18 mouse cellular contexts compared by ENCODE assay signal in genomic region chr16:37731431-37731830, GRCm38 (mm10). TPM values are rescaled to one million over a fixed set of nuclear protein-coding genes. Genes with fewer than 3 reads are reported as not detected.
DNase-seq lines count a peak whose midpoint lies in the region; ATAC-seq and TF ChIP-seq lines count a peak whose summit lies in the region.
"Had no signal": no experiment of that assay in that cellular context is flagged by ENCODE, and none has a peak within 500 bp of the region (broad histone marks: within the 10 kb centered on the region; RNA-seq: fewer than 3 reads in every experiment).

No protein-coding gene starts in this region.

- H3K27me3 ChIP-seq in heart, embryonic 16.5 days (ENCODE audit: control insufficient read depth, insufficient read depth, low read length) = no peaks in the 10 kb centered on the region
- H3K27me3 ChIP-seq in heart, embryonic 11.5 days (ENCODE audit: control insufficient read depth, insufficient read depth, low read length) = no peaks in the 10 kb centered on the region
- H3K27me3 ChIP-seq in G1E (ENCODE audit: insufficient read depth, low read length) = peaks cover 39% of the 10 kb centered on the region
- no peaks in the 10 kb centered on the region for H3K27me3 ChIP-seq in embryonic facial prominence, embryonic 12.5 days
- H3K27me3 ChIP-seq in limb, embryonic 15.5 days = no peaks in the 10 kb centered on the region
- H3K27me3 ChIP-seq: intestine, embryonic 15.5 days; liver, embryonic 15.5 days had no signal

- no peak for TF ChIP-seq CTCF in G1E (IDR thresholded peaks at IDR 0.05; ENCODE audit: low read depth, low read length)

- H3K9me3 ChIP-seq in heart, embryonic 16.5 days (replicated peaks; ENCODE audit: control insufficient read depth, low read length) = no peaks in the 10 kb centered on the region
- no peaks in the 10 kb centered on the region for H3K9me3 ChIP-seq in heart, embryonic 11.5 days (replicated peaks; ENCODE audit: control insufficient read depth, low read length)
- no peaks in the 10 kb centered on the region for H3K9me3 ChIP-seq in G1E (replicated peaks)
- no peaks in the 10 kb centered on the region for H3K9me3 ChIP-seq in embryonic facial prominence, embryonic 12.5 days
- H3K9me3 ChIP-seq in limb, embryonic 15.5 days = no peaks in the 10 kb centered on the region
- H3K9me3 ChIP-seq: intestine, embryonic 15.5 days; liver, embryonic 15.5 days; midbrain, embryonic 10.5 days had no signal

- H3K36me3 ChIP-seq in heart, embryonic 16.5 days (ENCODE audit: control insufficient read depth, insufficient read depth) = no peaks in the 10 kb centered on the region
- H3K36me3 ChIP-seq in heart, embryonic 11.5 days (ENCODE audit: control insufficient read depth, insufficient read depth, low read length) = no peaks in the 10 kb centered on the region
- no peaks in the 10 kb centered on the region for H3K36me3 ChIP-seq in G1E (replicated peaks)
- no peaks in the 10 kb centered on the region for H3K36me3 ChIP-seq in embryonic facial prominence, embryonic 12.5 days
- H3K36me3 ChIP-seq in limb, embryonic 15.5 days = no peaks in the 10 kb centered on the region
- H3K36me3 ChIP-seq: intestine, embryonic 15.5 days; liver, embryonic 15.5 days; midbrain, embryonic 10.5 days had no signal

- peak overlapping the region; percentile 68; the same call in 1 of the 2 replicates for H3K27ac ChIP-seq in heart, embryonic 16.5 days (ENCODE audit: low read length)
- no peak overlapping the region for H3K27ac ChIP-seq in heart, embryonic 11.5 days (ENCODE audit: low read depth, low read length)
- peak overlapping the region; percentile 96 for H3K27ac ChIP-seq in embryonic facial prominence, embryonic 12.5 days
- peak overlapping the region; percentile 96 for H3K27ac ChIP-seq in limb, embryonic 15.5 days
- H3K27ac ChIP-seq: liver, embryonic 15.5 days had no signal

- 61% methylated on average over 4 of the region's 4 CpGs for WGBS in heart, embryonic 16.5 days
- WGBS in heart, embryonic 11.5 days (ENCODE audit: insufficient replicate concordance) = 59% methylated on average over 4 of the region's 4 CpGs
- WGBS in embryonic facial prominence, embryonic 12.5 days = 61% methylated on average over 4 of the region's 4 CpGs
- WGBS in limb, embryonic 15.5 days = 41% methylated on average over 4 of the region's 4 CpGs

- no peak for ATAC-seq in heart, embryonic 16.5 days (replicated peaks; ENCODE audit: extremely low read depth, insufficient read depth, low FRiP score)
- ATAC-seq in heart, embryonic 11.5 days (replicated peaks; ENCODE audit: insufficient number of reproducible peaks, low FRiP score, low TSS enrichment) = no peak
- ATAC-seq in G1E (ENCODE audit: extremely low read depth, insufficient number of reproducible peaks, low FRiP score, poor library complexity, severe bottlenecking) = peak; percentile 38; the same call in 1 of the 2 replicates
- no peak for ATAC-seq in embryonic facial prominence, embryonic 12.5 days (ENCODE audit: insufficient number of reproducible peaks, insufficient read depth, low FRiP score, low TSS enrichment)
- ATAC-seq in limb, embryonic 15.5 days (ENCODE audit: insufficient number of reproducible peaks, low FRiP score, low TSS enrichment, low read depth) = no peak
- ATAC-seq: intestine, embryonic 15.5 days had no signal

- no peak overlapping the region for H3K4me2 ChIP-seq in heart, embryonic 16.5 days (ENCODE audit: low read depth, low read length)
- no peak overlapping the region for H3K4me2 ChIP-seq in heart, embryonic 11.5 days
- 0 out of 2 replicates have a peak overlapping the region, but pooled peaks have one; percentile 9 for H3K4me2 ChIP-seq in embryonic facial prominence, embryonic 12.5 days (replicated peaks)
- 0 out of 2 replicates have a peak overlapping the region, but pooled peaks have one; percentile 10 for H3K4me2 ChIP-seq in limb, embryonic 15.5 days
- H3K4me2 ChIP-seq: intestine, embryonic 15.5 days; liver, embryonic 15.5 days had no signal

- no peak overlapping the region for H3K9ac ChIP-seq in heart, embryonic 16.5 days (ENCODE audit: low read length)
- H3K9ac ChIP-seq in heart, embryonic 11.5 days (ENCODE audit: low read depth, low read length) = no peak overlapping the region
- H3K9ac ChIP-seq in embryonic facial prominence, embryonic 12.5 days = no peak overlapping the region
- H3K9ac ChIP-seq in limb, embryonic 15.5 days = no peak overlapping the region
- H3K9ac ChIP-seq: intestine, embryonic 15.5 days; liver, embryonic 15.5 days had no signal

- H3K4me1 ChIP-seq in heart, embryonic 16.5 days (ENCODE audit: control insufficient read depth, insufficient read depth, low read length) = peaks cover 38% of the 10 kb centered on the region
- peaks cover 11% of the 10 kb centered on the region for H3K4me1 ChIP-seq in heart, embryonic 11.5 days (ENCODE audit: control insufficient read depth, insufficient read depth, low read length)
- H3K4me1 ChIP-seq in G1E (ENCODE audit: insufficient read depth, low read depth, low read length) = peaks cover 37% of the 10 kb centered on the region
- H3K4me1 ChIP-seq in embryonic facial prominence, embryonic 12.5 days = peaks cover 27% of the 10 kb centered on the region
- peaks cover 32% of the 10 kb centered on the region for H3K4me1 ChIP-seq in limb, embryonic 15.5 days
- H3K4me1 ChIP-seq: intestine, embryonic 15.5 days; liver, embryonic 15.5 days had no signal

- no peak overlapping the region for H3K4me3 ChIP-seq in heart, embryonic 16.5 days (ENCODE audit: low read length)
- H3K4me3 ChIP-seq in heart, embryonic 11.5 days (ENCODE audit: low read depth, low read length) = no peak overlapping the region
- no peak overlapping the region for H3K4me3 ChIP-seq in G1E (ENCODE audit: low read depth, low read length)
- H3K4me3 ChIP-seq in embryonic facial prominence, embryonic 12.5 days = no peak overlapping the region
- H3K4me3 ChIP-seq in limb, embryonic 15.5 days = no peak overlapping the region
- H3K4me3 ChIP-seq: intestine, embryonic 15.5 days; liver, embryonic 15.5 days; midbrain, embryonic 10.5 days had no signal

- DNase-seq in G1E (ENCODE audit: low spot score) = no peak
- no peak for DNase-seq in kidney, postnatal 4 days
- DNase-seq in adrenal gland, postnatal 14 days = no peak
- DNase-seq in cerebellum, adult 11-12 months = no peak
- DNase-seq: adrenal gland, postnatal 10 days; cerebellum, adult 11 months; gastrocnemius, postnatal 14 days; heart, postnatal 10 days; kidney, postnatal 36 days; right cerebral cortex, postnatal 4 days; thymus, postnatal 4 days had no signal

RNA-seq across cellular contexts. Expression of gene Fstl1, which starts 45.2 kb away (rescaled TPM):
- 420 and 441 TPM in 2 replicates for polyA plus RNA-seq in heart, embryonic 16.5 days (2015; fragmentation: Nextera tagmentation; extraction: Ambion mirVana)
- 500 and 503 TPM in 2 replicates for polyA plus RNA-seq in heart, embryonic 11.5 days (2014; fragmentation: Nextera tagmentation; extraction: Ambion mirVana)
- total RNA-seq in G1E (2014; fragmentation: Nextera tagmentation) (2.9 and 4.8 TPM in 2 replicates), G1E (2017) (6.5 and 7.4 TPM in 2 replicates)
- 0.67 and 0.68 TPM in 2 replicates for polyA plus RNA-seq in G1E (2012)
- polyA plus RNA-seq in embryonic facial prominence, embryonic 12.5 days (2016; fragmentation: Nextera tagmentation; extraction: Ambion mirVana) = 512 and 537 TPM in 2 replicates
- 835 and 854 TPM in 2 replicates for polyA plus RNA-seq in limb, embryonic 15.5 days (2015; fragmentation: Nextera tagmentation; extraction: Ambion mirVana)
- 120 and 144 TPM in 2 replicates for total RNA-seq in adrenal gland, postnatal 14 days (2021)

Comparison
In these comparisons a context has a peak if more than half of its experiments do, and no peak if none do; other contexts are left out.
1. H3K4me2 ChIP-seq: peak in embryonic facial prominence, embryonic 12.5 days (single experiment) and limb, embryonic 15.5 days (single experiment); none in heart, embryonic 16.5 days (single experiment) and heart, embryonic 11.5 days (single experiment).
2. RNA of gene Fstl1, which starts 45.2 kb away (polyA plus RNA-seq): 835 to 854 TPM in limb, embryonic 15.5 days, 512 to 537 TPM in embryonic facial prominence, embryonic 12.5 days, 500 to 503 TPM in heart, embryonic 11.5 days and 420 to 441 TPM in heart, embryonic 16.5 days; 0.67 to 0.68 TPM in G1E; every median in the first group is over 100 times any median in the second.